Mouse (Mus musculus): ENCODE measurements around the gene 1700123O20Rik. TPM values are rescaled to one million over a fixed set of nuclear protein-coding genes. Genes with fewer than 3 reads are reported as not detected.

1700123O20Rik gene
- total RNA-seq, 1 experiment = 26.7 TPM

- DNase-seq (ENCODE audit: low read depth, low spot score) = no peak
- no peaks in the 10 kb centered on the region for H3K4me1 ChIP-seq (ENCODE audit: control insufficient read depth in 2 of 2, insufficient read depth in 2 of 2, low read length in 2 of 2, poor library complexity in 1 of 2)
- H3K4me3 ChIP-seq (ENCODE audit: insufficient read depth in 1 of 2, low read depth in 1 of 2, low read length in 2 of 2, poor library complexity in 1 of 2, severe bottlenecking in 1 of 2) = no peak overlapping the region
- no peaks in the 10 kb centered on the region for H3K36me3 ChIP-seq (ENCODE audit: control insufficient read depth, insufficient read depth, low read length, poor library complexity, severe bottlenecking)
- in situ Hi-C loops (cut with MboI; ENCODE audit: low sequenced_read_pairs in 2 of 2, unreplicated experiment in 2 of 2) = no loop called here
- H3K9me3 ChIP-seq (ENCODE audit: control insufficient read depth, insufficient read depth, low read depth, low read length) = no peaks in the 10 kb centered on the region
- TF ChIP-seq MAFK (IDR thresholded peaks at IDR 0.05; ENCODE audit: insufficient read depth, low read depth, low read length) = no peak
- TF ChIP-seq HCFC1 (IDR thresholded peaks at IDR 0.05; ENCODE audit: borderline replicate concordance, insufficient read depth, low read length) = no peak
- no peak for TF ChIP-seq ZC3H11A (IDR thresholded peaks at IDR 0.05; ENCODE audit: borderline replicate concordance, low read depth, low read length)
- TF ChIP-seq ZNF384 (IDR thresholded peaks at IDR 0.05; ENCODE audit: low read depth, low read length) = no peak
- TF ChIP-seq CHD2 (IDR thresholded peaks at IDR 0.05; ENCODE audit: low read depth, low read length) = no peak
- H3K9ac ChIP-seq (ENCODE audit: insufficient read depth, low read depth, low read length, poor library complexity, severe bottlenecking) = no peak overlapping the region
- H3K27ac ChIP-seq (ENCODE audit: insufficient read depth, low read depth, low read length, poor library complexity, severe bottlenecking) = no peak overlapping the region
These were observed 41.5 kb downstream of the 1700123O20Rik start for GRCm38 (mm10) chr14:54727565-54727964.

DNA sequence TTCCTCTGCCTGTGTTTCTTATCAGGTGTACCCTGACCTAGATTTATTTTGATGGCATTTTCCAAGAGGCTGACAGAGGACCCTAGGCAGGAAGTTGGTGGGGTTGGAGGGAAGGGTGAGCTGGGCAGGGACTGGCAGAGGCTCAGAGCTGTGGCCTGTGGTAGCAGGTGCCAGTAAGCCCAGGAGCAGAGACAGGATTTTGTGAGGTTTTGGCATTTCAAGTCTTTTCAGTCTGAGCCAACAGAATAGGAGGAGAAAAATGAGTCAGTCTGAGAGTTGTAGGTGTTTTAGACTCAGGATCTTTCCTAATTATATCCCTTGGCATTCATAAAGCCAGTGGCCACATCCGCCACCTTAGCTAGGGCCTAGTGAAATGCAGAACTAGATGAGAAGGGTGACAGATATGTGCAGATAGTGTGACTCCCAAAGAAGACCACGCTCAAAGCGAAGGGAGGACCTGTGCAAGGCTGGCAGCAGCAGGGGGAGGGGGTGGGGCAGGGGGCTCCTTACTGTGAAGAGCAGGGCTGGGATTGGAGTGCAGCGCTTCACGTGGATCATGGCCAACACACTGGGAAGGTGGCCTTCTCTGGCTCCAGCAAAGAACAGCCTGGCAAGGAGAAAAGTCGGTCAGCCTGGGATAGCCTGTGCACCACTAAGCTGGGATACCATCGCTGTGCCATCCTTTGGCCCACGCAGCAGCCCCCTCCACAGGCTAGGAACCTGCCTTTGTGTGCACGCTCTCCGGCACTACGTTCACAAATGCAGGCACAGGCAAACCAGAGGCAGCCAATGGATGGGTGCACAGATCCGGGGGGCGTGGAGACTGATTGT lies 43.0 kb downstream of the 1700123O20Rik start:
- in situ Hi-C loops (cut with MboI; ENCODE audit: low sequenced_read_pairs in 2 of 2, unreplicated experiment in 2 of 2) = no loop called here
- Histone ChIP-seq H3K9ac (ENCODE audit: insufficient read depth, low read depth, low read length, poor library complexity, severe bottlenecking) (no peak overlapping the region), H3K36me3 (ENCODE audit: control insufficient read depth, insufficient read depth, low read length, poor library complexity, severe bottlenecking) (no peaks in the 10 kb centered on the region), H3K27ac (ENCODE audit: insufficient read depth, low read depth, low read length, poor library complexity, severe bottlenecking) (no peak overlapping the region; the same call in 1 of the 2 replicates), H3K4me1 (ENCODE audit: control insufficient read depth in 2 of 2, insufficient read depth in 2 of 2, low read length in 2 of 2, poor library complexity in 1 of 2) (no peaks in the 10 kb centered on the region), H3K4me3 (ENCODE audit: insufficient read depth in 1 of 2, low read depth in 1 of 2, low read length in 2 of 2, poor library complexity in 1 of 2, severe bottlenecking in 1 of 2) (no peak overlapping the region), H3K9me3 (ENCODE audit: control insufficient read depth, insufficient read depth, low read depth, low read length) (no peaks in the 10 kb centered on the region)
- TF ChIP-seq HCFC1 (IDR thresholded peaks at IDR 0.05; ENCODE audit: borderline replicate concordance, insufficient read depth, low read length) (no peak), CHD2 (IDR thresholded peaks at IDR 0.05; ENCODE audit: low read depth, low read length) (no peak), MAFK (IDR thresholded peaks at IDR 0.05; ENCODE audit: insufficient read depth, low read depth, low read length) (no peak), ZC3H11A (IDR thresholded peaks at IDR 0.05; ENCODE audit: borderline replicate concordance, low read depth, low read length) (no peak), ZNF384 (IDR thresholded peaks at IDR 0.05; ENCODE audit: low read depth, low read length) (no peak)
- DNase-seq (ENCODE audit: low read depth, low spot score) = no peak

GRCm38 (mm10) chr14:54730305-54730704 lies 44.3 kb downstream of the 1700123O20Rik start:
- DNase-seq (ENCODE audit: low read depth, low spot score) = no peak
- in situ Hi-C loops (cut with MboI; ENCODE audit: low sequenced_read_pairs in 2 of 2, unreplicated experiment in 2 of 2) = no loop called here
- no peak for TF ChIP-seq ZC3H11A (IDR thresholded peaks at IDR 0.05; ENCODE audit: borderline replicate concordance, low read depth, low read length)
- TF ChIP-seq CHD2 (IDR thresholded peaks at IDR 0.05; ENCODE audit: low read depth, low read length) = no peak
- TF ChIP-seq ZNF384 (IDR thresholded peaks at IDR 0.05; ENCODE audit: low read depth, low read length) = no peak
- TF ChIP-seq HCFC1 (IDR thresholded peaks at IDR 0.05; ENCODE audit: borderline replicate concordance, insufficient read depth, low read length) = no peak
- TF ChIP-seq MAFK (IDR thresholded peaks at IDR 0.05; ENCODE audit: insufficient read depth, low read depth, low read length) = no peak

GRCm38 (mm10) chr14:54732206-54732605 lies 46.2 kb downstream of the 1700123O20Rik start:
- H3K36me3 ChIP-seq (ENCODE audit: control insufficient read depth, insufficient read depth, low read length, poor library complexity, severe bottlenecking) = no peaks in the 10 kb centered on the region
- DNase-seq (ENCODE audit: low read depth, low spot score) = no peak
- H3K4me1 ChIP-seq (ENCODE audit: control insufficient read depth in 2 of 2, insufficient read depth in 2 of 2, low read length in 2 of 2, poor library complexity in 1 of 2) = no peaks in the 10 kb centered on the region
- H3K9me3 ChIP-seq (ENCODE audit: control insufficient read depth, insufficient read depth, low read depth, low read length) = no peaks in the 10 kb centered on the region
- H3K9ac ChIP-seq (ENCODE audit: insufficient read depth, low read depth, low read length, poor library complexity, severe bottlenecking) = no peak overlapping the region
- in situ Hi-C loops (cut with MboI; ENCODE audit: low sequenced_read_pairs in 2 of 2, unreplicated experiment in 2 of 2) = no loop called here
- H3K27ac ChIP-seq (ENCODE audit: insufficient read depth, low read depth, low read length, poor library complexity, severe bottlenecking) = no peak overlapping the region
- H3K4me3 ChIP-seq (ENCODE audit: insufficient read depth in 1 of 2, low read depth in 1 of 2, low read length in 2 of 2, poor library complexity in 1 of 2, severe bottlenecking in 1 of 2) = no peak overlapping the region
- TF ChIP-seq ZNF384 (IDR thresholded peaks at IDR 0.05; ENCODE audit: low read depth, low read length) (no peak), CHD2 (IDR thresholded peaks at IDR 0.05; ENCODE audit: low read depth, low read length) (no peak), MAFK (IDR thresholded peaks at IDR 0.05; ENCODE audit: insufficient read depth, low read depth, low read length) (no peak), HCFC1 (IDR thresholded peaks at IDR 0.05; ENCODE audit: borderline replicate concordance, insufficient read depth, low read length) (no peak), ZC3H11A (IDR thresholded peaks at IDR 0.05; ENCODE audit: borderline replicate concordance, low read depth, low read length) (no peak)

More at GRCm38 (mm10) chr14:54730305-54730704, 44.3 kb downstream of the 1700123O20Rik start:
- Histone ChIP-seq H3K4me3 (ENCODE audit: insufficient read depth in 1 of 2, low read depth in 1 of 2, low read length in 2 of 2, poor library complexity in 1 of 2, severe bottlenecking in 1 of 2) (no peak overlapping the region), H3K9ac (ENCODE audit: insufficient read depth, low read depth, low read length, poor library complexity, severe bottlenecking) (no peak overlapping the region), H3K4me1 (ENCODE audit: control insufficient read depth in 2 of 2, insufficient read depth in 2 of 2, low read length in 2 of 2, poor library complexity in 1 of 2) (no peaks in the 10 kb centered on the region), H3K27ac (ENCODE audit: insufficient read depth, low read depth, low read length, poor library complexity, severe bottlenecking) (no peak overlapping the region), H3K36me3 (ENCODE audit: control insufficient read depth, insufficient read depth, low read length, poor library complexity, severe bottlenecking) (no peaks in the 10 kb centered on the region), H3K9me3 (ENCODE audit: control insufficient read depth, insufficient read depth, low read depth, low read length) (no peaks in the 10 kb centered on the region)
